13 mouse cellular contexts compared by ENCODE assay signal in genomic region chr11:48442534-48443254, GRCm38 (mm10).
DNase-seq lines count a peak whose midpoint lies in the region; ATAC-seq and TF ChIP-seq lines count a peak whose summit lies in the region.
"Had no signal": no experiment of that assay in that cellular context is flagged by ENCODE, and none has a peak within 500 bp of the region (broad histone marks: within the 10 kb centered on the region; RNA-seq: fewer than 3 reads in every experiment).

No protein-coding gene starts in this region.

- no peak overlapping the region for H3K4me2 ChIP-seq in hindbrain, postnatal 0 days (ENCODE audit: low read depth, low read length)
- no peak overlapping the region for H3K4me2 ChIP-seq in hindbrain, embryonic 11.5 days (replicated peaks; ENCODE audit: low read depth, low read length)
- no peak overlapping the region for H3K4me2 ChIP-seq in lung, embryonic 15.5 days
- H3K4me2 ChIP-seq in midbrain, embryonic 15.5 days = no peak overlapping the region
- H3K4me2 ChIP-seq: embryonic facial prominence, embryonic 15.5 days; heart, embryonic 13.5 days; liver, embryonic 15.5 days had no signal

- no peaks in the 10 kb centered on the region for H3K36me3 ChIP-seq in hindbrain, postnatal 0 days (ENCODE audit: insufficient read depth, low read length)
- H3K36me3 ChIP-seq in hindbrain, embryonic 11.5 days (ENCODE audit: control insufficient read depth, insufficient read depth, low read length) = no peaks in the 10 kb centered on the region
- no peaks in the 10 kb centered on the region for H3K36me3 ChIP-seq in lung, embryonic 15.5 days
- no peaks in the 10 kb centered on the region for H3K36me3 ChIP-seq in midbrain, embryonic 15.5 days (replicated peaks)
- H3K36me3 ChIP-seq: embryonic facial prominence, embryonic 15.5 days; heart, embryonic 13.5 days; liver, embryonic 15.5 days had no signal

- H3K9me3 ChIP-seq in hindbrain, postnatal 0 days (ENCODE audit: low read length) = no peaks in the 10 kb centered on the region
- no peaks in the 10 kb centered on the region for H3K9me3 ChIP-seq in hindbrain, embryonic 11.5 days (ENCODE audit: control insufficient read depth, low read length)
- H3K9me3 ChIP-seq in lung, embryonic 15.5 days = no peaks in the 10 kb centered on the region
- H3K9me3 ChIP-seq in midbrain, embryonic 15.5 days = no peaks in the 10 kb centered on the region
- H3K9me3 ChIP-seq: embryonic facial prominence, embryonic 15.5 days; heart, embryonic 13.5 days; liver, embryonic 15.5 days had no signal

- ATAC-seq in hindbrain, postnatal 0 days = no peak
- ATAC-seq in hindbrain, embryonic 11.5 days (ENCODE audit: low FRiP score) = no peak
- ATAC-seq in lung, embryonic 15.5 days (ENCODE audit: borderline replicate concordance, extremely low read depth, low FRiP score, low TSS enrichment) = peak; percentile 65
- ATAC-seq in midbrain, embryonic 15.5 days (replicated peaks) = peak; percentile 86

- H3K4me3 ChIP-seq in hindbrain, postnatal 0 days (ENCODE audit: low read length) = no peak overlapping the region
- no peak overlapping the region for H3K4me3 ChIP-seq in hindbrain, embryonic 11.5 days (ENCODE audit: low read depth, low read length)
- H3K4me3 ChIP-seq in lung, embryonic 15.5 days = no peak overlapping the region
- H3K4me3 ChIP-seq in midbrain, embryonic 15.5 days = no peak overlapping the region
- H3K4me3 ChIP-seq: embryonic facial prominence, embryonic 15.5 days; heart, embryonic 13.5 days; liver, embryonic 15.5 days had no signal

- DNase-seq in hindbrain, postnatal 0 days (ENCODE audit: low spot score) = peak; percentile 20
- DNase-seq in hindbrain, embryonic 11.5 days (ENCODE audit: low spot score) = no peak
- no peak for DNase-seq in lung, postnatal 14 days
- DNase-seq in kidney, postnatal 10 days = peak; percentile 8
- no peak for DNase-seq in thymus, postnatal 0 days (ENCODE audit: low spot score)
- DNase-seq: cerebellum, adult 9-10 months; heart, postnatal 4 days; right cerebral cortex, postnatal 14 days had no signal

- WGBS in hindbrain, postnatal 0 days = 28% methylated on average over 5 of the region's 5 CpGs
- WGBS in hindbrain, embryonic 11.5 days = 46% methylated on average over 5 of the region's 5 CpGs
- 28% methylated on average over 5 of the region's 5 CpGs for WGBS in lung, embryonic 15.5 days
- WGBS in midbrain, embryonic 15.5 days = 33% methylated on average over 5 of the region's 5 CpGs

- no peak overlapping the region for H3K9ac ChIP-seq in hindbrain, postnatal 0 days (replicated peaks; ENCODE audit: low read length)
- no peak overlapping the region for H3K9ac ChIP-seq in hindbrain, embryonic 11.5 days (ENCODE audit: low read depth, low read length)
- H3K9ac ChIP-seq in lung, embryonic 15.5 days = no peak overlapping the region
- no peak overlapping the region for H3K9ac ChIP-seq in midbrain, embryonic 15.5 days
- H3K9ac ChIP-seq: embryonic facial prominence, embryonic 15.5 days; heart, embryonic 13.5 days; liver, embryonic 15.5 days had no signal

- H3K27ac ChIP-seq in hindbrain, postnatal 0 days = no peak overlapping the region
- no peak overlapping the region for H3K27ac ChIP-seq in hindbrain, embryonic 11.5 days (ENCODE audit: low read depth, low read length)
- H3K27ac ChIP-seq in lung, embryonic 15.5 days = no peak overlapping the region
- H3K27ac ChIP-seq in midbrain, embryonic 15.5 days = peak overlapping the region; percentile 45; the same call in 1 of the 2 replicates
- H3K27ac ChIP-seq: embryonic facial prominence, embryonic 15.5 days; heart, embryonic 13.5 days; liver, embryonic 15.5 days had no signal

- H3K27me3 ChIP-seq in hindbrain, postnatal 0 days (ENCODE audit: insufficient read depth, low read length) = no peaks in the 10 kb centered on the region
- H3K27me3 ChIP-seq in hindbrain, embryonic 11.5 days (ENCODE audit: control insufficient read depth, insufficient read depth, low read length) = no peaks in the 10 kb centered on the region
- H3K27me3 ChIP-seq in lung, embryonic 15.5 days = no peaks in the 10 kb centered on the region
- H3K27me3 ChIP-seq in midbrain, embryonic 15.5 days (replicated peaks) = no peaks in the 10 kb centered on the region
- H3K27me3 ChIP-seq: embryonic facial prominence, embryonic 15.5 days; heart, embryonic 13.5 days; liver, embryonic 15.5 days had no signal

- TF ChIP-seq CTCF in hindbrain, postnatal 0 days (IDR thresholded peaks at IDR 0.05; ENCODE audit: low read depth) = no peak

- no peaks in the 10 kb centered on the region for H3K4me1 ChIP-seq in hindbrain, postnatal 0 days (ENCODE audit: insufficient read depth, low read length)
- no peaks in the 10 kb centered on the region for H3K4me1 ChIP-seq in hindbrain, embryonic 11.5 days (replicated peaks; ENCODE audit: control insufficient read depth, insufficient read depth, low read length)
- H3K4me1 ChIP-seq in lung, embryonic 15.5 days = no peaks in the 10 kb centered on the region
- no peaks in the 10 kb centered on the region; the same call in 1 of the 2 replicates for H3K4me1 ChIP-seq in midbrain, embryonic 15.5 days
- H3K4me1 ChIP-seq: embryonic facial prominence, embryonic 15.5 days; liver, embryonic 15.5 days had no signal

Comparison
In these comparisons a context has a peak if more than half of its experiments do, and no peak if none do; other contexts are left out.
1. DNase-seq: peak in hindbrain, postnatal 0 days (single experiment) and kidney, postnatal 10 days (single experiment); none in hindbrain, embryonic 11.5 days (single experiment), lung, postnatal 14 days (single experiment) and thymus, postnatal 0 days (single experiment).
2. ATAC-seq: peak in lung, embryonic 15.5 days (single experiment) and midbrain, embryonic 15.5 days (single experiment); none in hindbrain, postnatal 0 days (single experiment) and hindbrain, embryonic 11.5 days (single experiment).